ENCODE assay signal across 11 mouse cellular contexts in genomic region chr8:92998600-92998999, GRCm38 (mm10). TPM values are rescaled to one million over a fixed set of nuclear protein-coding genes. Genes with fewer than 3 reads are reported as not detected.
DNase-seq lines count a peak whose midpoint lies in the region; ATAC-seq and TF ChIP-seq lines count a peak whose summit lies in the region.
"Had no signal": no experiment of that assay in that cellular context is flagged by ENCODE, and none has a peak within 500 bp of the region (broad histone marks: within the 10 kb centered on the region; RNA-seq: fewer than 3 reads in every experiment).

No protein-coding gene starts in this region.

- peak; percentile 84 for TF ChIP-seq CTCF in intestine, postnatal 0 days (IDR thresholded peaks at IDR 0.05; ENCODE audit: low read depth)
- TF ChIP-seq CTCF in brain, embryonic 14.5 days (IDR thresholded peaks at IDR 0.05; ENCODE audit: borderline replicate concordance, extremely low read depth, insufficient read depth, insufficient read length), result peak; percentile 65; the same call in 1 of the 2 replicates

- H3K27me3 ChIP-seq in intestine, postnatal 0 days (replicated peaks; ENCODE audit: control insufficient read depth, insufficient read depth, low read length), result no peaks in the 10 kb centered on the region
- H3K27me3 ChIP-seq in intestine, embryonic 16.5 days (replicated peaks; ENCODE audit: control insufficient read depth, insufficient read depth, low read length), result no peaks in the 10 kb centered on the region
- H3K27me3 ChIP-seq: limb, embryonic 12.5 days had no signal

- H3K4me1 ChIP-seq in intestine, postnatal 0 days (replicated peaks; ENCODE audit: control insufficient read depth, insufficient read depth, low read length), result no peaks in the 10 kb centered on the region
- H3K4me1 ChIP-seq in intestine, embryonic 16.5 days (ENCODE audit: control insufficient read depth, insufficient read depth, low read length), result no peaks in the 10 kb centered on the region
- H3K4me1 ChIP-seq: embryonic facial prominence, embryonic 13.5 days; limb, embryonic 12.5 days had no signal

- H3K9ac ChIP-seq in intestine, postnatal 0 days (ENCODE audit: low read depth, low read length), result no peak overlapping the region
- no peak overlapping the region for H3K9ac ChIP-seq in intestine, embryonic 16.5 days (ENCODE audit: low read depth, low read length)
- H3K9ac ChIP-seq: embryonic facial prominence, embryonic 13.5 days; limb, embryonic 12.5 days had no signal

- no peak overlapping the region for H3K4me3 ChIP-seq in intestine, postnatal 0 days (ENCODE audit: low read depth, low read length)
- H3K4me3 ChIP-seq in intestine, embryonic 16.5 days (ENCODE audit: low read length), result no peak overlapping the region
- H3K4me3 ChIP-seq: embryonic facial prominence, embryonic 13.5 days; limb, embryonic 12.5 days had no signal

- H3K27ac ChIP-seq in intestine, postnatal 0 days (ENCODE audit: low read depth, low read length), result no peak overlapping the region
- H3K27ac ChIP-seq in intestine, embryonic 16.5 days (ENCODE audit: low read length), result no peak overlapping the region
- H3K27ac ChIP-seq: embryonic facial prominence, embryonic 13.5 days; limb, embryonic 12.5 days had no signal

- intact Hi-C loops in heart, postnatal 36 days (cut with DNase I), result loop anchor here (1.0 to 2.0 kb wide), 2 partner anchors 114 to 180 kb away; no protein-coding TSS in a partner anchor
- intact Hi-C loops in left cerebral cortex, postnatal 14 days (cut with DNase I), result loop anchor here (5.0 kb wide), 1 partner anchor 116 kb away; no protein-coding TSS in a partner anchor

- WGBS in intestine, postnatal 0 days, result 34% methylated on average over 2 of the region's 2 CpGs
- WGBS in intestine, embryonic 16.5 days, result 47% methylated on average over 2 of the region's 2 CpGs

- H3K36me3 ChIP-seq in intestine, postnatal 0 days (ENCODE audit: control insufficient read depth, insufficient read depth), result no peaks in the 10 kb centered on the region
- no peaks in the 10 kb centered on the region for H3K36me3 ChIP-seq in intestine, embryonic 16.5 days (ENCODE audit: control insufficient read depth, insufficient read depth, low read length)
- H3K36me3 ChIP-seq: embryonic facial prominence, embryonic 13.5 days; limb, embryonic 12.5 days had no signal

- no peak for TF ChIP-seq POLR2A in brain, embryonic 14.5 days (IDR thresholded peaks at IDR 0.05; ENCODE audit: borderline replicate concordance, extremely low read depth, insufficient read depth, insufficient read length, poor library complexity, severe bottlenecking)

- DNase-seq in Muller cell, postnatal 12 days (ENCODE audit: inconsistent ontology term), result peak; percentile 47
- peak; percentile 81 for DNase-seq in brain, embryonic 14.5 days (ENCODE audit: low read depth)
- peak; percentile 50 to 54 for DNase-seq in heart, postnatal 36 days
- peak; percentile 74 to 75 for DNase-seq in left cerebral cortex, postnatal 14 days (ENCODE audit: low spot score in 2 of 2)
- peak; percentile 85 for DNase-seq in retina, postnatal 1 day

- no peak overlapping the region for H3K4me2 ChIP-seq in intestine, postnatal 0 days (replicated peaks; ENCODE audit: low read depth)
- H3K4me2 ChIP-seq in intestine, embryonic 16.5 days (ENCODE audit: low read depth, low read length), result no peak overlapping the region
- H3K4me2 ChIP-seq: embryonic facial prominence, embryonic 13.5 days; limb, embryonic 12.5 days had no signal

- H3K9me3 ChIP-seq in intestine, postnatal 0 days (ENCODE audit: control insufficient read depth), result no peaks in the 10 kb centered on the region
- no peaks in the 10 kb centered on the region for H3K9me3 ChIP-seq in intestine, embryonic 16.5 days (ENCODE audit: control insufficient read depth, low read length)
- H3K9me3 ChIP-seq: embryonic facial prominence, embryonic 13.5 days; limb, embryonic 12.5 days had no signal

- no peak for ATAC-seq in intestine, postnatal 0 days
- ATAC-seq in intestine, embryonic 16.5 days, result no peak
- no peak for ATAC-seq in monocyte, adult 5-6 weeks (replicated peaks; ENCODE audit: insufficient number of reproducible peaks, low FRiP score, low TSS enrichment, poor library complexity, severe bottlenecking)

RNA-seq across cellular contexts. Expression of gene Slc6a2, which starts 38.7 kb away (rescaled TPM):
- polyA plus RNA-seq in intestine, postnatal 0 days (2015; fragmentation: Nextera tagmentation; extraction: Ambion mirVana), result not detected in 2 replicates
- 0.23 and 0.31 TPM in 2 replicates for polyA plus RNA-seq in intestine, embryonic 16.5 days (2015; fragmentation: Nextera tagmentation; extraction: Ambion mirVana)
- polyA plus RNA-seq in brain, embryonic 14.5 days (2012; rRNA removed), result 0.82 and 2.7 TPM in 2 replicates
- total RNA-seq in heart, postnatal 36 days (2021), result under 1 TPM; 0.05 to 0.11 TPM
- total RNA-seq in left cerebral cortex, postnatal 14 days (2021), result under 1 TPM; 0.11 to 0.34 TPM
- total RNA-seq in monocyte, adult 5-6 weeks (2017), result 0.19 TPM in 1 of 3 replicates, not detected in the others
- polyA plus RNA-seq: small intestine, adult 2 months had no signal

RNA-seq across cellular contexts. Expression of gene Ces1a, which starts 49.4 kb away (rescaled TPM):
- not detected in 2 replicates for polyA plus RNA-seq in intestine, postnatal 0 days (2015; fragmentation: Nextera tagmentation; extraction: Ambion mirVana)
- not detected in 2 replicates for polyA plus RNA-seq in intestine, embryonic 16.5 days (2015; fragmentation: Nextera tagmentation; extraction: Ambion mirVana)
- not detected in 2 replicates for polyA plus RNA-seq in brain, embryonic 14.5 days (2012; rRNA removed)
- total RNA-seq in heart, postnatal 36 days (2021), result under 1 TPM in 1 of 2 experiments, not detected in 1; 0.44 TPM
- under 1 TPM in 1 of 2 experiments, not detected in 1; 0.17 TPM for total RNA-seq in left cerebral cortex, postnatal 14 days (2021)
- 0.29 TPM in 1 of 3 replicates, not detected in the others for total RNA-seq in monocyte, adult 5-6 weeks (2017)
- polyA plus RNA-seq: limb, embryonic 12.5 days had no signal
